Comparison of ENCODE assay signal across 28 mouse cellular contexts in the genomic region with DNA sequence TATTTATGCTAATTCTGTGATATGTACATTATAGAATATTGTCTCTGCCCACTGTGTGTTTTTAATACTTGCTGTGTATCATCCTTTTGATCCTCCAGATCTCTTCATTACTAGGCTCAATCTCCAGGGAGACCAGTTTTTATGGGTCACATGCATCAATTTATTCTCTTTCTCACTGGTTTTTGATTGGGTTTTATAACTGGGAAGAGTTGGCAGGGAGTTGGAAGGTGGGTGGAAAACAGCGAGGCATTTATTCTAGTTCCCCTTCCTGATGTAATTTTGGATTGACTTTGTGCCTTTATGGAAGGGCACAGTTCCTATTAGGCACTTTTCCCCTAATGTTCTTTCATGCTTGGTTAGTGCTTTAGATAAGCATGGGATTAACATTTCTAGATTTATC.
DNase-seq lines count a peak whose midpoint lies in the region; ATAC-seq and TF ChIP-seq lines count a peak whose summit lies in the region.
"Had no signal": no experiment of that assay in that cellular context is flagged by ENCODE, and none has a peak within 500 bp of the region (broad histone marks: within the 10 kb centered on the region; RNA-seq: fewer than 3 reads in every experiment).

No protein-coding gene starts in this region.

- H3K4me2 ChIP-seq in hindbrain, embryonic 14.5 days (replicated peaks): no peak overlapping the region
- H3K4me2 ChIP-seq: embryonic facial prominence, embryonic 13.5 days; forebrain, embryonic 12.5 days; forebrain, embryonic 15.5 days; heart, embryonic 11.5 days; hindbrain, embryonic 12.5 days; intestine, embryonic 15.5 days had no signal

- no peak overlapping the region for H3K4me3 ChIP-seq in layer of hippocampus, adult 2 months
- H3K4me3 ChIP-seq in hindbrain, embryonic 14.5 days (replicated peaks; ENCODE audit: low read length): no peak overlapping the region
- H3K4me3 ChIP-seq: embryonic facial prominence, embryonic 10.5 days; embryonic facial prominence, embryonic 13.5 days; erythroblast, embryonic 14.5 days; forebrain, embryonic 12.5 days; forebrain, embryonic 15.5 days; hindbrain, embryonic 12.5 days; intestine, embryonic 15.5 days had no signal

- TF ChIP-seq POLR2A in brain, embryonic 14.5 days (IDR thresholded peaks at IDR 0.05; ENCODE audit: borderline replicate concordance, extremely low read depth, insufficient read depth, insufficient read length, poor library complexity, severe bottlenecking): no peak

- H3K9me3 ChIP-seq in hindbrain, embryonic 14.5 days (ENCODE audit: control insufficient read depth, low read length): no peaks in the 10 kb centered on the region
- H3K9me3 ChIP-seq: embryonic facial prominence, embryonic 10.5 days; embryonic facial prominence, embryonic 13.5 days; forebrain, embryonic 12.5 days; forebrain, embryonic 15.5 days; G1E; hindbrain, embryonic 12.5 days; intestine, embryonic 15.5 days had no signal

- H3K9ac ChIP-seq in hindbrain, embryonic 14.5 days: no peak overlapping the region
- H3K9ac ChIP-seq: embryonic facial prominence, embryonic 13.5 days; forebrain, embryonic 12.5 days; forebrain, embryonic 15.5 days; hindbrain, embryonic 12.5 days; intestine, embryonic 15.5 days had no signal

- no peak for ATAC-seq in hindbrain, embryonic 14.5 days (ENCODE audit: low FRiP score)
- ATAC-seq: forebrain, embryonic 15.5 days; hindbrain, embryonic 16.5 days; intestine, embryonic 15.5 days; Patski had no signal

- H3K27ac ChIP-seq in layer of hippocampus, adult 2 months: peak overlapping the region; percentile 53
- H3K27ac ChIP-seq in hindbrain, embryonic 14.5 days: no peak overlapping the region
- H3K27ac ChIP-seq: embryonic facial prominence, embryonic 10.5 days; embryonic facial prominence, embryonic 13.5 days; forebrain, embryonic 12.5 days; forebrain, embryonic 15.5 days; hindbrain, embryonic 12.5 days; intestine, embryonic 15.5 days had no signal

- TF ChIP-seq CTCF in layer of hippocampus, adult 2 months (conservative IDR thresholded peaks at IDR 0.05): no peak
- TF ChIP-seq CTCF in brain, embryonic 14.5 days (IDR thresholded peaks at IDR 0.05; ENCODE audit: borderline replicate concordance, extremely low read depth, insufficient read depth, insufficient read length): no peak

- DNase-seq in frontal cortex, adult 2 months (ENCODE audit: extremely low spot score in 1 of 2, low spot score in 1 of 2): peak; percentile 2 to 8
- DNase-seq in frontal cortex, postnatal 14 days (ENCODE audit: low spot score in 2 of 2): no peak
- peak; percentile 13 to 24 for DNase-seq in layer of hippocampus, adult 2 months (ENCODE audit: low spot score in 2 of 2)
- DNase-seq in layer of hippocampus, postnatal 36 days: no peak
- peak; percentile 1 for DNase-seq in brain, embryonic 14.5 days (ENCODE audit: low read depth)
- DNase-seq in layer of hippocampus, adult 9-11 months: peak; percentile 13
- DNase-seq in cerebellum, adult 18-20 months: no peak
- DNase-seq in hindbrain, embryonic 14.5 days (ENCODE audit: low spot score): no peak
- DNase-seq: adrenal gland, adult 2 months; adrenal gland, postnatal 14 days; B cell, adult 2 months; cerebellum, adult 2 months; cerebellum, adult 9-11 months; cerebellum, postnatal 25 days; gastrocnemius, postnatal 10 days; heart, adult 11 months had no signal

- H3K36me3 ChIP-seq in hindbrain, embryonic 14.5 days (replicated peaks; ENCODE audit: control insufficient read depth, insufficient read depth): no peaks in the 10 kb centered on the region
- H3K36me3 ChIP-seq: embryonic facial prominence, embryonic 10.5 days; embryonic facial prominence, embryonic 13.5 days; forebrain, embryonic 12.5 days; forebrain, embryonic 15.5 days; G1E; hindbrain, embryonic 12.5 days; intestine, embryonic 15.5 days had no signal

- H3K4me1 ChIP-seq in hindbrain, embryonic 14.5 days (replicated peaks; ENCODE audit: control insufficient read depth, insufficient read depth, low read length): no peaks in the 10 kb centered on the region
- H3K4me1 ChIP-seq: embryonic facial prominence, embryonic 10.5 days; embryonic facial prominence, embryonic 13.5 days; forebrain, embryonic 12.5 days; forebrain, embryonic 15.5 days; hindbrain, embryonic 12.5 days; intestine, embryonic 15.5 days had no signal

- no peaks in the 10 kb centered on the region for H3K27me3 ChIP-seq in hindbrain, embryonic 14.5 days (ENCODE audit: control insufficient read depth, insufficient read depth, low read length)
- H3K27me3 ChIP-seq: CH12.LX; embryonic facial prominence, embryonic 13.5 days; forebrain, embryonic 12.5 days; forebrain, embryonic 15.5 days; hindbrain, embryonic 12.5 days; intestine, embryonic 15.5 days had no signal

- WGBS in hindbrain, embryonic 14.5 days: 69% methylated on average over 1 of the region's 1 CpGs

Comparison
In these comparisons a context has a peak if more than half of its experiments do, and no peak if none do; other contexts are left out.
1. DNase-seq: peak in frontal cortex, adult 2 months (2 of 2), layer of hippocampus, adult 2 months (2 of 2), brain, embryonic 14.5 days (single experiment) and layer of hippocampus, adult 9-11 months (single experiment); none in frontal cortex, postnatal 14 days (0 of 2), layer of hippocampus, postnatal 36 days (0 of 2), cerebellum, adult 18-20 months (0 of 2) and hindbrain, embryonic 14.5 days (single experiment).